Mouse (Mus musculus): Measurements from ENCODE around the gene Uimc1.

GRCm38 (mm10) chr13:55020051-55020450 lies 80.0 kb downstream of the Uimc1 start:
- TF ChIP-seq POLR2A (IDR thresholded peaks at IDR 0.05; ENCODE audit: low read depth, low read length) (no peak), CTCF (conservative IDR thresholded peaks at IDR 0.05 in 1 of 2, IDR thresholded peaks at IDR 0.05 in 1 of 2; ENCODE audit: low read depth in 2 of 2, low read length in 2 of 2) (no peak), JUND (conservative IDR thresholded peaks at IDR 0.05; ENCODE audit: low read depth, low read length) (no peak), NRF1 (IDR thresholded peaks at IDR 0.05; ENCODE audit: low read depth, low read length) (no peak), EP300 (IDR thresholded peaks at IDR 0.05; ENCODE audit: low read length) (no peak), SMC3 (IDR thresholded peaks at IDR 0.05; ENCODE audit: low read depth, low read length) (no peak), MAX (IDR thresholded peaks at IDR 0.05; ENCODE audit: low read length) (no peak), MAFK (IDR thresholded peaks at IDR 0.05; ENCODE audit: insufficient replicate concordance, low read length) (no peak), USF2 (conservative IDR thresholded peaks at IDR 0.05; ENCODE audit: low read depth, low read length) (no peak), POLR2AphosphoS2 (IDR thresholded peaks at IDR 0.05; ENCODE audit: low read depth, low read length) (no peak), MXI1 (IDR thresholded peaks at IDR 0.05; ENCODE audit: low read depth, low read length) (no peak)

Data from CH12.LX (cell line).